Mouse (Mus musculus) hindbrain, embryonic 16.5 days (tissue): ENCODE results near the gene Gm42906. TPM values are rescaled to one million over a fixed set of nuclear protein-coding genes. Genes with fewer than 3 reads are reported as not detected.

ENCODE experiments used
- ATAC-seq: fragments of 200-750 bp; cut with Nextera tagmentation; 2 replicates; pipeline ENCODE4 v1.8.0; 2017; ENCODE audit warnings: moderate TSS enrichment, moderate library complexity
- H3K27ac ChIP-seq: fragments of 300-500 bp; sonication (generic); 2 replicates; pipeline ENCODE4 v1.5.1; 2014; ENCODE audit warnings: low read depth, mild to moderate bottlenecking, control low read depth, low read length, moderate library complexity
- H3K27me3 ChIP-seq: fragments of 300-500 bp; sonication (generic); replicated peaks from 2 replicates; pipeline ENCODE4 v1.6.1; 2014; ENCODE audit warnings: low read length; ENCODE audit not compliant: control insufficient read depth, insufficient read depth
- H3K36me3 ChIP-seq: fragments of 300-500 bp; sonication (generic); 2 replicates; pipeline ENCODE4 v1.6.1; 2014; ENCODE audit warnings: mild to moderate bottlenecking, low read length, moderate library complexity, mixed read lengths; ENCODE audit not compliant: control insufficient read depth, insufficient read depth
- H3K4me1 ChIP-seq: fragments of 300-500 bp; sonication (generic); 2 replicates; pipeline ENCODE4 v1.6.1; 2014; ENCODE audit warnings: low read depth, low read length; ENCODE audit not compliant: control insufficient read depth, insufficient read depth
- H3K4me2 ChIP-seq: fragments of 300-500 bp; sonication (generic); 2 replicates; pipeline ENCODE4 v1.6.1; 2014; ENCODE audit warnings: mild to moderate bottlenecking, low read length, control low read depth, moderate library complexity
- H3K4me3 ChIP-seq: fragments of 300-500 bp; sonication (generic); 2 replicates; pipeline ENCODE4 v1.5.1; 2014; ENCODE audit warnings: mild to moderate bottlenecking, low read length, control low read depth, moderate library complexity
- H3K9ac ChIP-seq: fragments of 300-500 bp; sonication (generic); 2 replicates; pipeline ENCODE4 v1.6.1; 2014; ENCODE audit warnings: low read depth, mild to moderate bottlenecking, control low read depth, low read length, moderate library complexity
- H3K9me3 ChIP-seq: fragments of 300-500 bp; sonication (generic); 2 replicates; pipeline ENCODE4 v1.6.1; 2014; ENCODE audit warnings: mild to moderate bottlenecking, low read length, moderate library complexity; ENCODE audit not compliant: control insufficient read depth
- WGBS: fragments of 180-500 bp; shearing (Covaris S2); extraction: QIAGEN DNeasy Blood & Tissue Kit; methylation state at CpG from one replicate; pipeline ENCODE4 v1.1.7; 2014; 5-methylcytosine and 5-hydroxymethylcytosine counted together
- polyA plus RNA-seq: library from polyadenylated mRNA; unstranded; fragments of >200 nt; fragmentation: Nextera tagmentation; extraction: Ambion mirVana; gene quantifications from 2 replicates; pipeline ENCODE4 v1.2.1, GENCODE M21; 2015

Gene Gm42906
- polyA plus RNA-seq, 1 experiment from 2014 or later = not detected

DNA sequence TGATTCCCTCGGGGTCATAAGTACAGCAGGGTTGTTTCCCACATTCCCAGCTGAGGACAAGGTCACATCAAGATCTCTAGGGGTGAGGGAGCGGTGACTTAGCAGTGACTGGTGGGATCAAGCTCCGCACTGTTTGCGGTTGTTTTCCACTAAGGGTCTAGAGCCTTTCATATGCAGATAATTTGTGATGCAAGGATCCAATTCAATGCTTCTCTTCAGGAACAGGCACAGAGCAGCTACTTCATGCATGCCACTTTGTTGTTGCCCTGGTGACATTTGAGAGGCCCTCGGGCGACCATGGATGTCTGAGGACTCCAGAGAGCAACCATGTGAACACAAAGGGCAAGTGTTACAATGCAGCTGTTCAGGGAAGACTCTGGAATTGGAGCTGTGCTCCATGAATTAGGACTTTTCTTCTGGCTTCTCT is 209.3 kb downstream of the Gm42906 start:
- Histone ChIP-seq H3K4me3 (no peak overlapping the region), H3K9me3 (no peaks in the 10 kb centered on the region), H3K36me3 (no peaks in the 10 kb centered on the region), H3K4me1 (peaks cover 2% of the 10 kb centered on the region; the same call in 1 of the 2 replicates), H3K9ac (no peak overlapping the region), H3K27me3 (no peaks in the 10 kb centered on the region), H3K27ac (0 out of 2 replicates have a peak overlapping the region, but pooled peaks have one; percentile 5), H3K4me2 (no peak overlapping the region)
- peak; percentile 84 for ATAC-seq
- WGBS = 12% methylated on average over 6 of the region's 6 CpGs

GRCm38 (mm10) chr5:151213097-151213496 is 214.9 kb downstream of the Gm42906 start:
- Histone ChIP-seq H3K27me3 (no peaks in the 10 kb centered on the region), H3K9me3 (no peaks in the 10 kb centered on the region), H3K4me3 (no peak overlapping the region), H3K4me2 (no peak overlapping the region), H3K4me1 (no peaks in the 10 kb centered on the region; the same call in 1 of the 2 replicates), H3K9ac (no peak overlapping the region), H3K36me3 (no peaks in the 10 kb centered on the region), H3K27ac (no peak overlapping the region)
- WGBS = 70% methylated on average over 3 of the region's 3 CpGs
- no peak for ATAC-seq

GRCm38 (mm10) chr5:151210869-151211268 is 217.1 kb downstream of the Gm42906 start:
- H3K4me3 ChIP-seq = no peak overlapping the region
- H3K27me3 ChIP-seq = no peaks in the 10 kb centered on the region
- no peak overlapping the region for H3K27ac ChIP-seq
- H3K9me3 ChIP-seq = no peaks in the 10 kb centered on the region
- no peak overlapping the region for H3K9ac ChIP-seq
- ATAC-seq = no peak
- H3K36me3 ChIP-seq = no peaks in the 10 kb centered on the region
- H3K4me1 ChIP-seq = no peaks in the 10 kb centered on the region; the same call in 1 of the 2 replicates
- no peak overlapping the region for H3K4me2 ChIP-seq
- 94% methylated on average over 1 of the region's 1 CpGs for WGBS

DNA sequence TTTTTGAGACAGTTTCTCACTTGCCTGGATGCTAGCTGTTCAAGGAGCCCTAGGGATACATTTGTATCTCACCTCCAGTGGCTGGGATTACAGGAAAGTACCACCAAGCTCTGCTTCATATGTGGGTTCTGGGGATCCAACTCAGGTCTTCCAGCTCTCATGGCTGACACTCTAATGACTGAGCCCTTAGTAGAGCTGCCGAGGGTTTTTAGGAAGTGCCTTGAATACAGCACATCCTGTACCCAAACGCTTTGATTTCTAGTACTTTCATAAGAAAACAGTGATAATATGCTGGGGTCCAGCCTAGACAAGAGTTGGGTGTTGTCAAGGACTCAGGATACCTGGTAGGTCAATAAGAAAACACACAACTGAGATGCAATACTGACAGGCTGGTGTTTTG is 217.9 kb downstream of the Gm42906 start:
- no peaks in the 10 kb centered on the region for H3K9me3 ChIP-seq
- H3K9ac ChIP-seq = no peak overlapping the region
- H3K36me3 ChIP-seq = no peaks in the 10 kb centered on the region
- H3K4me2 ChIP-seq = no peak overlapping the region
- H3K4me3 ChIP-seq = no peak overlapping the region
- H3K27ac ChIP-seq = no peak overlapping the region
- WGBS = 71% methylated on average over 2 of the region's 2 CpGs
- ATAC-seq = no peak
- no peaks in the 10 kb centered on the region; the same call in 1 of the 2 replicates for H3K4me1 ChIP-seq
- H3K27me3 ChIP-seq = no peaks in the 10 kb centered on the region

- 93% methylated on average over 4 of the region's 4 CpGs for WGBS
- H3K9me3 ChIP-seq = no peaks in the 10 kb centered on the region
- no peaks in the 10 kb centered on the region for H3K36me3 ChIP-seq
- no peaks in the 10 kb centered on the region for H3K4me1 ChIP-seq
- H3K4me3 ChIP-seq = no peak overlapping the region
- no peak overlapping the region for H3K9ac ChIP-seq
- H3K4me2 ChIP-seq = no peak overlapping the region
- no peak for ATAC-seq
- H3K27me3 ChIP-seq = no peaks in the 10 kb centered on the region
- H3K27ac ChIP-seq = no peak overlapping the region
These were observed 222.9 kb downstream of the Gm42906 start for GRCm38 (mm10) chr5:151205017-151205416.

- H3K9ac ChIP-seq = no peak overlapping the region
- H3K9me3 ChIP-seq = no peaks in the 10 kb centered on the region
- no peaks in the 10 kb centered on the region for H3K27me3 ChIP-seq
- no peaks in the 10 kb centered on the region for H3K4me1 ChIP-seq
- 69% methylated on average over 5 of the region's 5 CpGs for WGBS
- no peak overlapping the region for H3K27ac ChIP-seq
- no peak for ATAC-seq
- no peak overlapping the region for H3K4me2 ChIP-seq
- H3K36me3 ChIP-seq = no peaks in the 10 kb centered on the region
- H3K4me3 ChIP-seq = no peak overlapping the region
These were observed 225.0 kb downstream of the Gm42906 start for GRCm38 (mm10) chr5:151202925-151203324.

- H3K4me2 ChIP-seq = no peak overlapping the region
- H3K9me3 ChIP-seq = no peaks in the 10 kb centered on the region
- ATAC-seq = no peak
- H3K9ac ChIP-seq = no peak overlapping the region
- H3K36me3 ChIP-seq = no peaks in the 10 kb centered on the region
- H3K4me3 ChIP-seq = no peak overlapping the region
- 57% methylated on average over 3 of the region's 3 CpGs for WGBS
- H3K4me1 ChIP-seq = no peaks in the 10 kb centered on the region
- H3K27me3 ChIP-seq = no peaks in the 10 kb centered on the region
- no peak overlapping the region for H3K27ac ChIP-seq
These were observed 226.7 kb downstream of the Gm42906 start for GRCm38 (mm10) chr5:151201220-151201619.

- 87% methylated on average over 3 of the region's 3 CpGs for WGBS
These were observed 228.7 kb downstream of the Gm42906 start for GRCm38 (mm10) chr5:151199235-151199634.

GRCm38 (mm10) chr5:151196603-151197272 is 231.2 kb downstream of the Gm42906 start:
- H3K4me1 ChIP-seq = no peaks in the 10 kb centered on the region
- WGBS = 39% methylated on average over 13 of the region's 13 CpGs
- no peak overlapping the region for H3K4me2 ChIP-seq
- H3K9me3 ChIP-seq = no peaks in the 10 kb centered on the region
- no peak overlapping the region for H3K9ac ChIP-seq
- no peak overlapping the region for H3K4me3 ChIP-seq
- no peaks in the 10 kb centered on the region for H3K27me3 ChIP-seq
- H3K27ac ChIP-seq = no peak overlapping the region
- ATAC-seq = no peak
- no peaks in the 10 kb centered on the region for H3K36me3 ChIP-seq

More at GRCm38 (mm10) chr5:151199235-151199634, 228.7 kb downstream of the Gm42906 start:
- Histone ChIP-seq H3K4me3 (no peak overlapping the region), H3K27ac (no peak overlapping the region), H3K4me1 (no peaks in the 10 kb centered on the region), H3K9me3 (no peaks in the 10 kb centered on the region), H3K9ac (no peak overlapping the region), H3K27me3 (no peaks in the 10 kb centered on the region), H3K4me2 (no peak overlapping the region), H3K36me3 (no peaks in the 10 kb centered on the region)
- ATAC-seq = no peak
